Mouse (Mus musculus) MEL (cell line): ENCODE measurements around the gene Hmga1. TPM values are rescaled to one million over a fixed set of nuclear protein-coding genes. Genes with fewer than 3 reads are reported as not detected.

ENCODE experiments used
- DNase-seq: peaks from one replicate; pipeline ENCODE4 v3.0.0; 2011; ENCODE audit warnings: low read depth, low spot score
- H3K27ac ChIP-seq: 2 replicates; pipeline ENCODE4 v1.5.1; 2012; ENCODE audit warnings: low read depth, mild to moderate bottlenecking, control low read depth, low read length, moderate library complexity; ENCODE audit not compliant: control insufficient read depth
- H3K27me3 ChIP-seq, 2 experiments: fragments of 150-350 bp in 1 of 2; sonication (generic) in 1 of 2; 2 replicates each; pipeline ENCODE4 v1.6.1; 2012; ENCODE audit warnings: low read length in 2 of 2, mild to moderate bottlenecking in 2 of 2, improper control_type of control experiment in 1 of 2, moderate library complexity in 1 of 2; ENCODE audit not compliant: insufficient read depth in 2 of 2, control insufficient read depth in 1 of 2
- H3K36me3 ChIP-seq, 2 experiments: 2 replicates each; pipeline ENCODE4 v1.6.1; 2012 to 2014; ENCODE audit warnings: low read length in 2 of 2, improper control_type of control experiment in 1 of 2, inconsistent platforms in 1 of 2, mild to moderate bottlenecking in 1 of 2; ENCODE audit not compliant: insufficient read depth in 2 of 2, control insufficient read depth in 1 of 2
- H3K4me1 ChIP-seq, 2 experiments: fragments of 150-350 bp in 1 of 2; sonication (generic) in 1 of 2; 2 replicates each; pipeline ENCODE4 v1.6.1; 2012; ENCODE audit warnings: low read length in 2 of 2, improper control_type of control experiment in 1 of 2, mild to moderate bottlenecking in 1 of 2; ENCODE audit not compliant: insufficient read depth in 2 of 2, control insufficient read depth in 1 of 2
- H3K4me3 ChIP-seq, 2 experiments: fragments of 150-350 bp in 1 of 2; sonication (generic) in 1 of 2; 2 replicates each; pipeline ENCODE4 v1.5.1; 2012; ENCODE audit warnings: low read depth in 2 of 2, low read length in 2 of 2, mild to moderate bottlenecking in 2 of 2, moderate library complexity in 2 of 2, control low read depth in 1 of 2, improper control_type of control experiment in 1 of 2; ENCODE audit not compliant: control insufficient read depth in 1 of 2, insufficient read depth in 1 of 2
- H3K79me2 ChIP-seq: 2 replicates; pipeline ENCODE4 v1.6.1; 2012; ENCODE audit warnings: mild to moderate bottlenecking, low read length, moderate library complexity; ENCODE audit not compliant: control insufficient read depth, poor library complexity, insufficient read depth
- H3K9ac ChIP-seq: 2 replicates; pipeline ENCODE4 v1.6.1; 2012; ENCODE audit warnings: low read depth, mild to moderate bottlenecking, control low read depth, low read length, moderate library complexity; ENCODE audit not compliant: control insufficient read depth, poor library complexity, severe bottlenecking
- H3K9me3 ChIP-seq: fragments of 150-350 bp; sonication (generic); replicated peaks from 2 replicates; pipeline ENCODE4 v1.6.1; 2012; ENCODE audit warnings: mild to moderate bottlenecking, low read length, improper control_type of control experiment, moderate library complexity; ENCODE audit not compliant: insufficient read depth
- CHD2 ChIP-seq: IDR thresholded peaks from 2 replicates; pipeline ENCODE4 v1.6.1; 2011; ENCODE audit warnings: low read length, improper control_type of control experiment
- CTCF ChIP-seq, 3 experiments: IDR thresholded peaks in 2 of 3; conservative IDR thresholded peaks in 1 of 3; 2 replicates each; pipeline ENCODE4 v1.5.1; 2011 to 2012; ENCODE audit warnings: low read length in 3 of 3, low read depth in 2 of 3, mild to moderate bottlenecking in 2 of 3, improper control_type of control experiment in 1 of 3, inconsistent platforms in 1 of 3, mixed read lengths in 1 of 3, moderate library complexity in 1 of 3; ENCODE audit not compliant: control insufficient read depth in 1 of 3, insufficient read depth in 1 of 3, poor library complexity in 1 of 3, severe bottlenecking in 1 of 3
- EP300 ChIP-seq, 2 experiments: IDR thresholded peaks; 2 replicates each; pipeline ENCODE4 v1.6.1; 2011; ENCODE audit warnings: improper control_type of control experiment in 2 of 2, low read length in 2 of 2, low read depth in 1 of 2, mild to moderate bottlenecking in 1 of 2
- ETS1 ChIP-seq: IDR thresholded peaks from 2 replicates; pipeline ENCODE4 v1.6.1; 2012; ENCODE audit warnings: low read depth, mild to moderate bottlenecking, inconsistent platforms, low read length, improper control_type of control experiment, moderate library complexity
- GABPA ChIP-seq: IDR thresholded peaks from 2 replicates; pipeline ENCODE4 v1.6.1; 2012; ENCODE audit warnings: low read depth, mild to moderate bottlenecking, inconsistent platforms, low read length, improper control_type of control experiment, moderate library complexity
- GATA1 ChIP-seq: IDR thresholded peaks from 2 replicates; pipeline ENCODE4 v1.6.1; 2011; ENCODE audit warnings: low read depth, low read length, improper control_type of control experiment
- KAT2A ChIP-seq: conservative IDR thresholded peaks from 2 replicates; pipeline ENCODE4 v1.6.1; 2012; ENCODE audit warnings: low read depth, low read length, improper control_type of control experiment, inconsistent platforms
- MAX ChIP-seq: IDR thresholded peaks from 2 replicates; pipeline ENCODE4 v1.6.1; 2011; ENCODE audit warnings: low read length, improper control_type of control experiment
- MAZ ChIP-seq: IDR thresholded peaks from 2 replicates; pipeline ENCODE4 v1.6.1; 2012; ENCODE audit warnings: low read depth, mild to moderate bottlenecking, inconsistent platforms, low read length, improper control_type of control experiment
- MEF2A ChIP-seq: IDR thresholded peaks from 2 replicates; pipeline ENCODE4 v1.6.1; 2014; ENCODE audit warnings: low read depth, mild to moderate bottlenecking, inconsistent platforms, low read length, improper control_type of control experiment; ENCODE audit not compliant: poor library complexity, insufficient replicate concordance, severe bottlenecking; ENCODE audit errors: extremely low read depth
- NELFE ChIP-seq: IDR thresholded peaks from 2 replicates; pipeline ENCODE4 v1.6.1; 2011; ENCODE audit warnings: low read depth, low read length, improper control_type of control experiment
- NRF1 ChIP-seq: IDR thresholded peaks from 2 replicates; pipeline ENCODE4 v1.6.1; 2014; ENCODE audit warnings: low read depth, mild to moderate bottlenecking, inconsistent platforms, low read length, improper control_type of control experiment, moderate library complexity; ENCODE audit not compliant: poor library complexity, insufficient read depth, severe bottlenecking
- POLR2A ChIP-seq, 2 experiments: IDR thresholded peaks; 2 replicates each; pipeline ENCODE4 v1.6.1; 2011 to 2012; ENCODE audit warnings: low read length in 2 of 2, mild to moderate bottlenecking in 2 of 2, control low read depth in 1 of 2, improper control_type of control experiment in 1 of 2, low read depth in 1 of 2, moderate library complexity in 1 of 2; ENCODE audit not compliant: control insufficient read depth in 1 of 2, insufficient read depth in 1 of 2, poor library complexity in 1 of 2
- POLR2AphosphoS5 ChIP-seq: IDR thresholded peaks from 2 replicates; pipeline ENCODE4 v1.6.1; 2012; ENCODE audit warnings: low read depth, borderline replicate concordance, mild to moderate bottlenecking, inconsistent platforms, low read length, moderate library complexity, mixed read lengths
- RAD21 ChIP-seq: IDR thresholded peaks from 2 replicates; pipeline ENCODE4 v1.6.1; 2011; ENCODE audit warnings: mild to moderate bottlenecking, low read depth, low read length, improper control_type of control experiment
- SIN3A ChIP-seq: IDR thresholded peaks from 2 replicates; pipeline ENCODE4 v1.6.1; 2012; ENCODE audit warnings: low read length, improper control_type of control experiment, inconsistent platforms
- TAL1 ChIP-seq: IDR thresholded peaks from 2 replicates; pipeline ENCODE4 v1.6.1; 2012; ENCODE audit warnings: mild to moderate bottlenecking, inconsistent platforms, low read length, moderate library complexity, mixed read lengths
- TCF12 ChIP-seq: IDR thresholded peaks from 2 replicates; pipeline ENCODE4 v1.6.1; 2014; ENCODE audit warnings: low read depth, mild to moderate bottlenecking, inconsistent platforms, low read length, improper control_type of control experiment, moderate library complexity
- UBTF ChIP-seq: IDR thresholded peaks from 2 replicates; pipeline ENCODE4 v1.6.1; 2012; ENCODE audit warnings: low read depth, mild to moderate bottlenecking, inconsistent platforms, low read length, improper control_type of control experiment, moderate library complexity, borderline replicate concordance; ENCODE audit not compliant: insufficient read depth
- USF1 ChIP-seq: IDR thresholded peaks from 2 replicates; pipeline ENCODE4 v1.6.1; 2014; ENCODE audit warnings: low read depth, mild to moderate bottlenecking, inconsistent platforms, low read length, improper control_type of control experiment, moderate library complexity
- ZC3H11A ChIP-seq: IDR thresholded peaks from 2 replicates; pipeline ENCODE4 v1.6.1; 2012; ENCODE audit warnings: low read depth, mild to moderate bottlenecking, inconsistent platforms, low read length, improper control_type of control experiment
- ZMIZ1 ChIP-seq: IDR thresholded peaks from 2 replicates; pipeline ENCODE4 v1.6.1; 2012; ENCODE audit warnings: low read depth, mild to moderate bottlenecking, inconsistent platforms, low read length, improper control_type of control experiment, moderate library complexity
- polyA plus RNA-seq, 2 experiments: library from polyadenylated mRNA; stranded (reverse) in 1 of 2; unstranded in 1 of 2; fragments of >175 nt in 1 of 2; fragments of >200 nt in 1 of 2; gene quantifications; 2 replicates each; pipeline versions ENCODE4 v1.2.1 to v1.2.4; 2012; ENCODE audit warnings: low replicate concordance in 2 of 2, low read depth in 1 of 2; ENCODE audit not compliant: insufficient read length in 2 of 2, insufficient read depth in 1 of 2, missing spikeins in 1 of 2
- total RNA-seq: library from RNA; depleted of rRNA; stranded (reverse); fragments of 300-350 nt; gene quantifications from 2 replicates; pipeline ENCODE4 v1.2.3, GENCODE M21; 2012

Hmga1 gene
- total and polyA plus RNA-seq, 3 experiments: 96.0 to 112 TPM; not detected in 1

GRCm38 (mm10) chr17:27541984-27542383 is 14.3 kb upstream of the Hmga1 start:
- Histone ChIP-seq H3K36me3 (no peaks in the 10 kb centered on the region), H3K27me3 (no peaks in the 10 kb centered on the region), H3K9me3 (no peaks in the 10 kb centered on the region), H3K79me2 (no peaks in the 10 kb centered on the region), H3K9ac (no peak overlapping the region), H3K4me3 (no peak overlapping the region), H3K27ac (no peak overlapping the region), H3K4me1 (no peaks in the 10 kb centered on the region)
- no peak for DNase-seq
- TF ChIP-seq CHD2: no peak
- no peak for TF ChIP-seq MEF2A
- TF ChIP-seq TCF12: no peak
- TF ChIP-seq NRF1: no peak
- no peak for TF ChIP-seq EP300 (IDR thresholded peaks at IDR 0.05; ENCODE audit: low read depth in 1 of 2, low read length in 2 of 2)
- TF ChIP-seq ZMIZ1: no peak

DNA sequence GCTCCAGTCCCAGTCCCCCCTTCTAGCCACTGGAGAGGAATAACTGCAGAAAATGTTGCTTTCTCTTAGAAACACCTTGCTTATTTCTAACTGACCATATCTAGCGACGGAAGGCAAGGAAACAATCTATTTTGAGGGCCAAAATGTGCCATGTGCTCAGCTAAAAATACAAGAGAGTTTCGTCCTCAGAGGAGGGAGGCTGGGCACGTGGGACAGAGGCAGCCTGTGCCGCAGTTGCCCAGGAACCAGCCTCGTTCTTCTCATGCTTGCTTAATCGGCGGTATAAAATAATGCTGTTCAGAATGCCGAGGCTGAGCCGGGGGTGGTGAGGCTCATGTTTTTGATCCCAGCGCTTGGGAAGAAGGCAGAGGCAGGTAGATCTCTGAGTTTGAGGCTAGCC is 11.7 kb upstream of the Hmga1 start:
- no peak overlapping the region for H3K27ac ChIP-seq
- H3K4me3 ChIP-seq: no peak overlapping the region
- H3K4me1 ChIP-seq: no peaks in the 10 kb centered on the region
- TF ChIP-seq NELFE (no peak), ZC3H11A (no peak), TAL1 (no peak), POLR2AphosphoS5 (no peak), USF1 (no peak), MAX (no peak), GATA1 (no peak), POLR2A (IDR thresholded peaks at IDR 0.05; ENCODE audit: control insufficient read depth in 1 of 2, insufficient read depth in 1 of 2, low read depth in 1 of 2, low read length in 2 of 2, poor library complexity in 1 of 2) (no peak), CTCF (IDR thresholded peaks at IDR 0.05 in 2 of 3, conservative IDR thresholded peaks at IDR 0.05 in 1 of 3; ENCODE audit: control insufficient read depth in 1 of 3, insufficient read depth in 1 of 3, low read depth in 2 of 3, low read length in 3 of 3, poor library complexity in 1 of 3, severe bottlenecking in 1 of 3) (no peak), GABPA (no peak), RAD21 (no peak), MAZ (no peak), ETS1 (no peak), KAT2A (no peak), SIN3A (no peak), UBTF (no peak)
- DNase-seq: no peak
- no peaks in the 10 kb centered on the region for H3K36me3 ChIP-seq
- H3K9ac ChIP-seq: no peak overlapping the region
- H3K9me3 ChIP-seq: no peaks in the 10 kb centered on the region
- no peaks in the 10 kb centered on the region for H3K79me2 ChIP-seq
- no peaks in the 10 kb centered on the region for H3K27me3 ChIP-seq
